Mouse (Mus musculus) liver, embryonic 14.5 days (tissue): Measurements from ENCODE around the gene Gpd2.

ENCODE experiments used
- CTCF ChIP-seq: IDR thresholded peaks from 2 replicates; pipeline ENCODE4 v1.5.1; 2016; ENCODE audit warnings: antibody characterized with exemption, low read depth, control low read depth
- EP300 ChIP-seq: IDR thresholded peaks from 2 replicates; pipeline ENCODE4 v1.6.1; 2016; ENCODE audit warnings: antibody characterized with exemption, low read depth

GRCm38 (mm10) chr2:57213364-57213763 lies 24.1 kb upstream of the Gpd2 start:
- TF ChIP-seq EP300 (no peak), CTCF (no peak)
